Comparison of ENCODE assay signal across 21 mouse cellular contexts in the genomic region with DNA sequence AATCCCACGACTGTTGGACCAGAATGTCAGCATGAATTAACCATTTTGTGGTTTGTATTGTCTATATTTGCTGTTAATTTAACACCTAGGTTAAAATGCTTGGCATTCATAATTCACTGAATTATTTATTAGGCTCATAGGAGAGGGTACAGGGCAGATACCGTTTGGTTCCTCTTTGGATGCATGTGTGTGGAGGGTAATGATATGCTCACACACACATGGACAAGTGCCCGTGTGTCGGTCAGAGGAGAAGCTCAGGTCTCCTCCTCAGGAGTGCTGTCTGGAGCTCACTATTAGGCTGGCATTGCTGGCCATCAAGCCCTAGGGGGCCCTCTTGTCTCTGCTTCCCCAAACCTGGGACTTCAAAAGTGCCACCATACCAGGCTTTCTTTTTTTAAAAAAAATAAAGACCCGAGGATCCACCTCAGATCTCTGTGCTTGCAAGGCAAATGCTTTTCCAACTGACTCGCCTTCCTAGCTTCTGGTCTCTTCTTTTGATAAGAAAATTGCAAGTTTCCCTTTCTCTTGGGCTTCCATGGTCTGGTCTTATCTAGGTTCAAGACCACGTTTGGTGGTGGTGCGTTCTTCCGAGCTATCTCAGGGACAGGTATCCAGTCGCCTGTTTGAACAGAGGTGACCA. TPM values are rescaled to one million over a fixed set of nuclear protein-coding genes. Genes with fewer than 3 reads are reported as not detected.
DNase-seq lines count a peak whose midpoint lies in the region; ATAC-seq lines count a peak whose summit lies in the region.
"Had no signal": no experiment of that assay in that cellular context is flagged by ENCODE, and none has a peak within 500 bp of the region (broad histone marks: within the 10 kb centered on the region; RNA-seq: fewer than 3 reads in every experiment).

No protein-coding gene starts in this region.

- H3K27me3 ChIP-seq in limb, embryonic 13.5 days: no peaks in the 10 kb centered on the region
- no peaks in the 10 kb centered on the region for H3K27me3 ChIP-seq in liver, embryonic 13.5 days
- H3K27me3 ChIP-seq: embryonic facial prominence, embryonic 13.5 days; forebrain, embryonic 15.5 days; heart, embryonic 13.5 days; hindbrain, embryonic 12.5 days; midbrain, embryonic 12.5 days had no signal

- 89% methylated on average over 10 of the region's 10 CpGs for WGBS in limb, embryonic 13.5 days
- 28% methylated on average over 10 of the region's 10 CpGs for WGBS in liver, embryonic 13.5 days (ENCODE audit: insufficient replicate concordance)

- ATAC-seq in limb, embryonic 13.5 days (ENCODE audit: low FRiP score, low read depth): no peak
- peak; percentile 33; the same call in 1 of the 2 replicates for ATAC-seq in liver, embryonic 13.5 days (ENCODE audit: low read depth)
- ATAC-seq in megakaryocyte-erythroid progenitor cell, adult 5-6 weeks (replicated peaks; ENCODE audit: low FRiP score, low TSS enrichment, poor library complexity, severe bottlenecking): peak; percentile 49
- ATAC-seq: forebrain, embryonic 15.5 days had no signal

- peak overlapping the region; percentile 61; the same call in 1 of the 2 replicates for H3K27ac ChIP-seq in limb, embryonic 13.5 days
- H3K27ac ChIP-seq in liver, embryonic 13.5 days: peak overlapping the region; percentile 77
- H3K27ac ChIP-seq: embryonic facial prominence, embryonic 13.5 days; forebrain, embryonic 15.5 days; heart, embryonic 13.5 days; hindbrain, embryonic 12.5 days; kidney, postnatal 0 days; midbrain, embryonic 12.5 days had no signal

- H3K4me2 ChIP-seq in limb, embryonic 13.5 days (replicated peaks): no peak overlapping the region
- peak overlapping the region; percentile 36 for H3K4me2 ChIP-seq in liver, embryonic 13.5 days
- H3K4me2 ChIP-seq: embryonic facial prominence, embryonic 13.5 days; forebrain, embryonic 15.5 days; heart, embryonic 13.5 days; hindbrain, embryonic 12.5 days; midbrain, embryonic 12.5 days had no signal

- H3K4me1 ChIP-seq in limb, embryonic 13.5 days: peaks cover 46% of the 10 kb centered on the region
- peaks cover 76% of the 10 kb centered on the region for H3K4me1 ChIP-seq in liver, embryonic 13.5 days (replicated peaks)

- peak; percentile 17 for DNase-seq in spleen, adult 12 weeks (ENCODE audit: low spot score)
- DNase-seq in spleen, postnatal 36 days (ENCODE audit: low spot score in 2 of 2): no peak
- no peak for DNase-seq in liver, embryonic 13.5 days
- no peak for DNase-seq in urinary bladder, postnatal 4 days (ENCODE audit: low spot score in 2 of 2)
- DNase-seq in kidney, postnatal 36 days: no peak
- DNase-seq in layer of hippocampus, adult 9-10 months (ENCODE audit: low spot score): no peak
- DNase-seq: adrenal gland, postnatal 36 days; gastrocnemius, postnatal 10 days; heart, adult 18-20 months; heart, postnatal 14 days; kidney, adult 2 months; lung, postnatal 4 days had no signal

- H3K4me3 ChIP-seq in limb, embryonic 13.5 days: no peak overlapping the region
- no peak overlapping the region for H3K4me3 ChIP-seq in liver, embryonic 13.5 days (replicated peaks)
- H3K4me3 ChIP-seq: embryonic facial prominence, embryonic 13.5 days; forebrain, embryonic 15.5 days; heart, embryonic 13.5 days; hindbrain, embryonic 12.5 days; midbrain, embryonic 12.5 days had no signal

- no peaks in the 10 kb centered on the region for H3K9me3 ChIP-seq in limb, embryonic 13.5 days
- H3K9me3 ChIP-seq in liver, embryonic 13.5 days (replicated peaks): no peaks in the 10 kb centered on the region
- H3K9me3 ChIP-seq: embryonic facial prominence, embryonic 13.5 days; forebrain, embryonic 15.5 days; heart, embryonic 13.5 days; hindbrain, embryonic 12.5 days; midbrain, embryonic 12.5 days had no signal

- H3K36me3 ChIP-seq in limb, embryonic 13.5 days: no peaks in the 10 kb centered on the region
- no peaks in the 10 kb centered on the region for H3K36me3 ChIP-seq in liver, embryonic 13.5 days
- H3K36me3 ChIP-seq: embryonic facial prominence, embryonic 13.5 days; heart, embryonic 13.5 days had no signal

- H3K9ac ChIP-seq in limb, embryonic 13.5 days: no peak overlapping the region
- peak overlapping the region; percentile 49 for H3K9ac ChIP-seq in liver, embryonic 13.5 days
- H3K9ac ChIP-seq: embryonic facial prominence, embryonic 13.5 days; forebrain, embryonic 15.5 days; heart, embryonic 13.5 days; hindbrain, embryonic 12.5 days; midbrain, embryonic 12.5 days had no signal

RNA-seq across cellular contexts. Expression of gene C530008M17Rik, which starts 31.8 kb away (rescaled TPM):
- 19.9 and 24.2 TPM in 2 replicates for polyA plus RNA-seq in limb, embryonic 13.5 days (2015; fragmentation: Nextera tagmentation; extraction: Ambion mirVana)
- 7.4 and 7.5 TPM in 2 replicates for polyA plus RNA-seq in liver, embryonic 13.5 days (2015; fragmentation: Nextera tagmentation; extraction: Ambion mirVana)
- total RNA-seq in megakaryocyte-erythroid progenitor cell, adult 5-6 weeks (2014; fragmentation: Nextera tagmentation): 32.4 and 38.6 TPM in 2 replicates
- total RNA-seq in megakaryocyte-erythroid progenitor cell, adult 5-6 weeks (2017): 11.9 and 19.5 TPM in 2 replicates
- total RNA-seq: monocyte, adult 5-6 weeks had no signal
